Mouse (Mus musculus) embryonic facial prominence, embryonic 11.5 days (tissue): ENCODE measurements around the gene Flt3l. TPM values are rescaled to one million over a fixed set of nuclear protein-coding genes. Genes with fewer than 3 reads are reported as not detected.
A peak's percentile ranks its signal among the peaks of the same experiment; 100 is the strongest.
"Not testable (repeated sequence)": the region's sequence is repeated elsewhere in the genome, so short reads cannot be mapped to it uniquely, and the experiment has no call there.

Source experiments
- ATAC-seq: fragments of 200-750 bp; cut with Nextera tagmentation; replicated peaks from 2 replicates; pipeline ENCODE4 v1.8.0; 2017; ENCODE audit warnings: low read depth; ENCODE audit not compliant: insufficient number of reproducible peaks, low FRiP score, low TSS enrichment
- DNase-seq: peaks from one replicate; pipeline ENCODE4 v3.0.0-alpha.2; 2015; ENCODE audit warnings: low spot score
- H3K27ac ChIP-seq: fragments of 300-500 bp; sonication (generic); replicated peaks from 2 replicates; pipeline ENCODE4 v1.5.1; 2014; ENCODE audit warnings: mild to moderate bottlenecking, low read depth, low read length, control low read depth
- H3K27me3 ChIP-seq: fragments of 300-500 bp; sonication (generic); 2 replicates; pipeline ENCODE4 v1.6.1; 2014; ENCODE audit warnings: mild to moderate bottlenecking, low read length, moderate library complexity, mixed read lengths; ENCODE audit not compliant: control insufficient read depth, insufficient read depth
- H3K36me3 ChIP-seq: fragments of 300-500 bp; sonication (generic); replicated peaks from 2 replicates; pipeline ENCODE4 v1.6.1; 2014; ENCODE audit warnings: low read depth, mild to moderate bottlenecking, low read length, moderate library complexity, mixed read lengths; ENCODE audit not compliant: control insufficient read depth, insufficient read depth
- H3K4me1 ChIP-seq: fragments of 300-500 bp; sonication (generic); 2 replicates; pipeline ENCODE4 v1.6.1; 2014; ENCODE audit warnings: low read length, mixed read lengths; ENCODE audit not compliant: control insufficient read depth, insufficient read depth
- H3K4me2 ChIP-seq: fragments of 300-500 bp; sonication (generic); 2 replicates; pipeline ENCODE4 v1.6.1; 2014; ENCODE audit warnings: low read depth, mild to moderate bottlenecking, control low read depth, low read length, moderate library complexity
- H3K4me3 ChIP-seq: fragments of 300-500 bp; sonication (generic); 2 replicates; pipeline ENCODE4 v1.5.1; 2014; ENCODE audit warnings: low read depth, low read length, control low read depth
- H3K9ac ChIP-seq: fragments of 300-500 bp; sonication (generic); replicated peaks from 2 replicates; pipeline ENCODE4 v1.6.1; 2014; ENCODE audit warnings: mild to moderate bottlenecking, control low read depth, low read length
- H3K9me3 ChIP-seq: fragments of 300-500 bp; sonication (generic); replicated peaks from 2 replicates; pipeline ENCODE4 v1.6.1; 2016; ENCODE audit warnings: mild to moderate bottlenecking, low read length, inconsistent platforms, mixed read lengths; ENCODE audit not compliant: control insufficient read depth
- WGBS: fragments of 180-500 bp; shearing (Covaris S2); extraction: QIAGEN DNeasy Blood & Tissue Kit; methylation state at CpG from one replicate; pipeline ENCODE4 v1.1.7; 2014; 5-methylcytosine and 5-hydroxymethylcytosine counted together
- polyA plus RNA-seq: library from polyadenylated mRNA; unstranded; fragments of >200 nt; fragmentation: Nextera tagmentation; extraction: Ambion mirVana; gene quantifications from 2 replicates; pipeline ENCODE4 v1.2.1, GENCODE M21; 2014

Gene Flt3l
- polyA plus RNA-seq, 1 experiment from 2014 or later, result 0.52 TPM

DNA sequence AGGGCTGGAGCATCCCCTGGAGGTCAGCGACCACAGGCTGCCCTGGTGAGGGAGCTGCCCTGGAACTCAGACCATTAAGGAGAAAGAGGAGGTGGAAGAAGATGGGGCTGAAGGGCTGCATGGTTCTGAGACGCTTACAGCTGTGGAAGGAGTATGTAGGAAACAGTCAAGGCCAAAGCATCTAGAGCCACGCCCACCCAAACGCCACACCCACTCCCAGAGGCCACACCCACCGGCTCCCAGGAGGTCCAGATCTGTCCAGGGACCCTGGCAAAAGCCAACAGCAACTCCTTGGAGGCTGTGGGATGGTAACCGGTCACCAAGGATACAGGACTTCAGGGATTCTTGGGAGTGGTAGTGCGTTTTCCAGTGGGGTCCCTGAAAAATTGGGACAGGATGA is 42.3 kb upstream of the Flt3l start:
- Histone ChIP-seq H3K27ac (no peak overlapping the region), H3K36me3 (no peaks in the 10 kb centered on the region), H3K4me1 (no peaks in the 10 kb centered on the region; the same call in 1 of the 2 replicates), H3K9ac (no peak overlapping the region), H3K4me2 (no peak overlapping the region), H3K27me3 (peaks cover 94% of the 10 kb centered on the region), H3K4me3 (no peak overlapping the region), H3K9me3 (no peaks in the 10 kb centered on the region)
- 22% methylated on average over 7 of the region's 7 CpGs for WGBS
- DNase-seq (no peak), ATAC-seq (no peak)

DNA sequence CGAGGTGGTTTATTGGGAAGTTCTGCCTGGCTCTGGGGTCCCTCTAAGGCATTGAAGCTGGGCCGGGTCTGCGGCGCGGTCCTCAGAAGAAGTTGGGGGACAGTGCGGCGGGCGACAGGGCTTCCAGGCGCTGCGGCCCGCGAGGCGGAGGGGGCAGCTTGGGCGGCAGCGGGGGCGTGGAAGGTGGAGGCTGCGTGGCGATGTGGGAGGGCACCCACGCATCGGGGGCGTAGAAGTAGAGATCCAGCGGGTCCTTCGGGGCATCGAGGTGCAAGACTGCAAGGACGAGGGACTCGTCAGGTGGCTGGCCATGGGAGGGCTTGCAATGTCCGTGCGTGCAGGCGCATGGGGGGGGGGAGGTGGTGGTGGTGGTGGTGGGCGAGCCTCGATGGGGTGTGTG is 40.1 kb upstream of the Flt3l start:
- Histone ChIP-seq H3K27me3 (peaks cover 78% of the 10 kb centered on the region), H3K36me3 (no peaks in the 10 kb centered on the region), H3K4me1 (no peaks in the 10 kb centered on the region; the same call in 1 of the 2 replicates), H3K27ac (no peak overlapping the region), H3K9ac (no peak overlapping the region), H3K4me2 (peak overlapping the region; percentile 1; the same call in 1 of the 2 replicates), H3K4me3 (no peak overlapping the region), H3K9me3 (no peaks in the 10 kb centered on the region)
- 2% methylated on average over 29 of the region's 31 CpGs for WGBS
- ATAC-seq, result no peak
- no peak for DNase-seq

DNA sequence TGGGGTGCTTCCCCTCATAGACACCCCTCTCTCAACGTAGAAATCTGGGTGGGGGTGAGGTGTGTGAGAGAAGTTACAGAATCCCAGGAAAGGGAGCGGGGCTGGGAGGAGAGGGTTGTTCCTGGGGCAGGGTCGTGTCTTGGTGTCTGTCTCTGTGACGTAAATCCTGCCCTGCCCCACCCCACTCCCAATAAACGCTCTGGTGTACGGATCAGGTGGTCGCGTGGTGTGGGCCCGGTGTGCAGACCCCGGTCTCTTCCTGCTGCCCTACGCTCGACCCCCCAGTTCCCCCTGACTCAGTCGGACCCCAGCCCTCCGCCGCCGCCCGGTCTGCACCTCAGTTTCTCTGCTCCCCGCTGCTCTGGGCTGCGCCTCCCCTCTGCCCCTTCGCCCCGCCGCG is 39.7 kb upstream of the Flt3l start:
- Histone ChIP-seq H3K9me3 (no peaks in the 10 kb centered on the region), H3K36me3 (no peaks in the 10 kb centered on the region), H3K4me1 (no peaks in the 10 kb centered on the region; the same call in 1 of the 2 replicates), H3K9ac (no peak overlapping the region), H3K4me3 (no peak overlapping the region), H3K27ac (no peak overlapping the region), H3K27me3 (peaks cover 73% of the 10 kb centered on the region), H3K4me2 (0 out of 2 replicates have a peak overlapping the region, but pooled peaks have one; percentile 1)
- DNase-seq (no peak), ATAC-seq (peak; percentile 26; the same call in 1 of the 2 replicates)
- under 1% methylated on average over 23 of the region's 23 CpGs for WGBS

DNA sequence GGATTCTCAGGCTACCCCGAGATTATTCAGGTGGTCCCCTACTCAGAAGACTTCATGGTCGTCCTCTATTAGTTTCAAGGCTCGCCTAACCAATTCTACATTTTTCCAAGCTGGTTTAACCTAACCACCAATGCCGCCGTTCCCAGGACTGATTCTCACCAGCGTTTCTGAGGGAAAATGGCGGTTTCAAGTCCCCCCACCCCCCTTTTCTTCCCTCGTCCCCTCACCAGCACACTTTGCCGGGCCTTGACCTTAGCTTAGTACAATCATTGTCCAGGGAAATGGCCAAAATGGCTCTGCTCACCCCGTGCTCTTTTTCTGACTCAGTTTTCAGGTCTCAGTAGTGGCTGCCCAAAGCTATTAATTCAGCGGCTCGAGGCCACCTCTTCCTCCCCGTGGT is 39.2 kb upstream of the Flt3l start:
- Histone ChIP-seq H3K4me1 (no peaks in the 10 kb centered on the region; the same call in 1 of the 2 replicates), H3K36me3 (no peaks in the 10 kb centered on the region), H3K4me2 (no peak overlapping the region), H3K27ac (no peak overlapping the region), H3K27me3 (peaks cover 68% of the 10 kb centered on the region), H3K9ac (no peak overlapping the region), H3K9me3 (no peaks in the 10 kb centered on the region; the same call in 1 of the 2 replicates), H3K4me3 (no peak overlapping the region)
- DNase-seq (no peak), ATAC-seq (no peak)
- WGBS, result 5% methylated on average over 13 of the region's 13 CpGs

DNA sequence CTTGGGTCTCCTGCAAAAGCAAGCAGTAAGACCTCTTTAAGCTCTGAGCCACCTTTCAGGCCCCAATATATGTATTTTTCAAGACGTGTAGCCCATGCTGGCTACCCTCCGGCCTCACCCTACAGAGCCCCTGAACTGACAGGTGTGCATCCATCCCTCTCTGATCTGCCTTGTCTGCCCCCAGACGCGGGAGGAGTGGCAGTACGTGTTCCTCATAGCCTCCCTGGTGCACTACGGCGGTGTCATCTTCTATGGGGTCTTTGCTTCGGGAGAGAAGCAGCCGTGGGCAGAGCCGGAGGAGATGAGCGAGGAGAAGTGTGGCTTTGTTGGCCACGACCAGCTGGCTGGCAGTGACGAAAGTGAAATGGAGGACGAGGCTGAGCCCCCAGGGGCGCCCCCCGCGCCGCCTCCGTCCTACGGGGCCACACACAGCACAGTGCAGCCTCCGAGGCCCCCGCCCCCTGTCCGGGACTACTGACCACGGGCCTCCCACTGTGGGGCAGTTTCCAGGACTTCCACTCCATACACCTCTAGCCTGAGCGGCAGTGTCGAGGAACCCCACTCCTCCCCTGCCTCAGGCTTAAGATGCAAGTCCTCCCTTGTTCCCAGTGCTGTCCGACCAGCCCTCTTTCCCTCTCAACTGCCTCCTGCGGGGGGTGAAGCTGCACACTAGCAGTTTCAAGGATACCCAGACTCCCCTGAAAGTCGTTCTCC is 38.5 kb upstream of the Flt3l start:
- ATAC-seq (no peak; the same call in 1 of the 2 replicates), DNase-seq (no peak)
- no peak overlapping the region for H3K27ac ChIP-seq
- no peaks in the 10 kb centered on the region for H3K36me3 ChIP-seq
- H3K9ac ChIP-seq, result 0 out of 2 replicates have a peak overlapping the region, but pooled peaks have one; percentile 9
- 4% methylated on average over 29 of the region's 29 CpGs for WGBS
- peak overlapping the region; percentile 23; the same call in 1 of the 2 replicates for H3K4me2 ChIP-seq
- peaks cover 6% of the 10 kb centered on the region for H3K9me3 ChIP-seq
- peaks cover 64% of the 10 kb centered on the region for H3K27me3 ChIP-seq
- no peak overlapping the region for H3K4me3 ChIP-seq
- no peaks in the 10 kb centered on the region; the same call in 1 of the 2 replicates for H3K4me1 ChIP-seq

DNA sequence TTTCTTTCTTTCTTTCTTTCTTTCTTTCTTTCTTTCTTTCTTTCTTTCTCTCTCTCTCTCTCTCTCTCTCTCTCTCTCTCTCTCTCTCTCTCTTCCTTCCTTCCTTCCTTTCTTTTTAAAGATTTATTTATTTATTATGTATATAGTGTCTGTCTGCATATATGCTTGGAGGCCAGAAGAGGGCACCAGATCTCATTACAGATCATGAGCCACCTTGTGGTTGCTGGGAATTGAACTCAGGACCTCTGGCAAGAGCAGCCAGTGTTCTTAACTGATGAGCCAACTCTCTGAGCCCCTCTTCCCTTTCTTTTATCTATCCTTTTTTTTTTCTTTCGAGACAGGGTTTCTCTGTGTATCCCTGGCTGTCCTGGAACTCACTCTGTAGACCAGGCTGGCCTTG is 37.5 kb upstream of the Flt3l start:
- H3K4me2 ChIP-seq, H3K36me3 ChIP-seq, ATAC-seq, DNase-seq, H3K4me1 ChIP-seq, H3K4me3 ChIP-seq, H3K9ac ChIP-seq, H3K27ac ChIP-seq: not testable (repeated sequence)
- Histone ChIP-seq H3K27me3 (peaks cover 63% of the 10 kb centered on the region), H3K9me3 (peaks cover 15% of the 10 kb centered on the region)
- WGBS, result 53% methylated on average over 1 of the region's 1 CpGs

DNA sequence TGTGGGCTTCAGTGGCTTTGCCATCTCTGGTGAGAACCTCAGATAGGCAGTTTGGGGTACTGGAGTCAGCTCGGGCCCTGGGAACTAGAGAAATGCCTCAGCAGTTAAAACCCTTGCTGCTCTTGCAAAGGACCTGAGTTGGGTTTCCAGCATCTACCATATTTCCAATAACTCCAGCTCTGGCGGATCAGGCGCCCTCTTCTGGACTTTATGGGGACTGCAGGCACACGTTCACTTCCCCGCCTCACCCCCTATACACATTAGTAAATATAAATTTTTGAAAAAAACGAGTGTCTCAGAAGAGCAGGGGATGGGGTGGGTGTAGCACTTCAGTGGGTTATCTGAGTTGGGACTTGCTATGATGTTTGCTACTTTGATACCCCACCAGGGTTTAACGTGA is 36.7 kb upstream of the Flt3l start:
- DNase-seq (no peak), ATAC-seq (no peak)
- Histone ChIP-seq H3K4me1 (no peaks in the 10 kb centered on the region; the same call in 1 of the 2 replicates), H3K9ac (no peak overlapping the region), H3K27ac (no peak overlapping the region), H3K36me3 (no peaks in the 10 kb centered on the region), H3K4me3 (no peak overlapping the region), H3K4me2 (no peak overlapping the region), H3K27me3 (peaks cover 63% of the 10 kb centered on the region), H3K9me3 (peaks cover 15% of the 10 kb centered on the region)
- WGBS, result 60% methylated on average over 7 of the region's 7 CpGs

DNA sequence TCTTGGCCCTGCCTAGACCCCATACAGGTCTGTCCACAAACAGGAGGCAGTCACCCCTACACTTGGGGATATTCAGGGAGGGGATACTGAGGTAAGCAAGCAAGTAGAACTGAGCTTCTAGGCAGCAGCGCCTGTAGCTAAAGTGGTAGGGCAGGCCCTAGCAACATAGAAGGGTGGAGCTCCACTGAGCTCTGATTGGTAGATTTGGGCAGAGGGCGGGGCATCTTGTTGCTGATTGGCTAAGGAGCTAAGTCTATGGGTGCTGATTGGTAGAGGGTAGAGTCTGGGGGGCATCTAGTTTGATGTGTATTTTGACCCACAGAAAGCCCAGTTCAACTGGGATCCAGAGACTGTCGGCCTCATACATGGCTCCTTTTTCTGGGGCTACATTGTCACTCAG is 33.3 kb upstream of the Flt3l start:
- ATAC-seq, result no peak
- WGBS, result 91% methylated on average over 3 of the region's 3 CpGs

More for the DNA sequence above, 33.3 kb upstream of the Flt3l start:
- Histone ChIP-seq H3K4me1 (no peaks in the 10 kb centered on the region), H3K9ac (no peak overlapping the region), H3K27me3 (peaks cover 61% of the 10 kb centered on the region), H3K9me3 (peaks cover 15% of the 10 kb centered on the region), H3K4me2 (no peak overlapping the region), H3K4me3 (no peak overlapping the region), H3K27ac (no peak overlapping the region), H3K36me3 (no peaks in the 10 kb centered on the region)
- DNase-seq, result no peak
